Mouse (Mus musculus) limb, embryonic 13.5 days (tissue): Measurements from ENCODE around the gene Kcnip2. TPM values are rescaled to one million over a fixed set of nuclear protein-coding genes. Genes with fewer than 3 reads are reported as not detected.

Experiments used
- ATAC-seq: fragments of 200-750 bp; cut with Nextera tagmentation; 2 replicates; pipeline ENCODE4 v1.8.0; 2017; ENCODE audit warnings: low read depth, moderate number of reproducible peaks, moderate TSS enrichment; ENCODE audit not compliant: low FRiP score
- H3K27ac ChIP-seq: fragments of 300-500 bp; sonication (generic); 2 replicates; pipeline ENCODE4 v1.5.1; 2015; ENCODE audit warnings: inconsistent platforms, mild to moderate bottlenecking, moderate library complexity
- H3K27me3 ChIP-seq: fragments of 300-500 bp; sonication (generic); 2 replicates; pipeline ENCODE4 v1.6.1; 2015; ENCODE audit warnings: mild to moderate bottlenecking, inconsistent platforms
- H3K36me3 ChIP-seq: fragments of 300-500 bp; sonication (generic); 2 replicates; pipeline ENCODE4 v1.6.1; 2015; ENCODE audit warnings: inconsistent platforms, mild to moderate bottlenecking, moderate library complexity
- H3K4me1 ChIP-seq: fragments of 300-500 bp; sonication (generic); 2 replicates; pipeline ENCODE4 v1.6.1; 2015; ENCODE audit warnings: inconsistent platforms
- H3K4me2 ChIP-seq: fragments of 300-500 bp; sonication (generic); replicated peaks from 2 replicates; pipeline ENCODE4 v1.6.1; 2015; ENCODE audit warnings: inconsistent platforms, mild to moderate bottlenecking, moderate library complexity
- H3K4me3 ChIP-seq: fragments of 300-500 bp; sonication (generic); 2 replicates; pipeline ENCODE4 v1.5.1; 2015; ENCODE audit warnings: moderate library complexity, mild to moderate bottlenecking, inconsistent platforms
- H3K9ac ChIP-seq: fragments of 300-500 bp; sonication (generic); 2 replicates; pipeline ENCODE4 v1.6.1; 2015; ENCODE audit warnings: mild to moderate bottlenecking, inconsistent platforms
- H3K9me3 ChIP-seq: fragments of 300-500 bp; sonication (generic); 2 replicates; pipeline ENCODE4 v1.6.1; 2016; ENCODE audit warnings: inconsistent platforms
- WGBS: fragments of 180-500 bp; shearing (Covaris S2); methylation state at CpG from one replicate; pipeline ENCODE4 v1.1.7; 2015; 5-methylcytosine and 5-hydroxymethylcytosine counted together
- polyA plus RNA-seq: library from polyadenylated mRNA; unstranded; fragments of >200 nt; fragmentation: Nextera tagmentation; extraction: Ambion mirVana; gene quantifications from 2 replicates; pipeline ENCODE4 v1.2.1, GENCODE M21; 2015

The Kcnip2 gene
- polyA plus RNA-seq, 1 experiment from 2014 or later, result 0.55 TPM

- Histone ChIP-seq H3K9me3 (peaks cover 5% of the 10 kb centered on the region; the same call in 1 of the 2 replicates), H3K4me3 (no peak overlapping the region), H3K9ac (no peak overlapping the region), H3K4me1 (no peaks in the 10 kb centered on the region), H3K36me3 (peaks cover 8% of the 10 kb centered on the region), H3K27me3 (no peaks in the 10 kb centered on the region), H3K4me2 (no peak overlapping the region), H3K27ac (no peak overlapping the region)
- 92% methylated on average over 3 of the region's 3 CpGs for WGBS
- no peak for ATAC-seq
These were observed 11.9 kb upstream of the Kcnip2 start for GRCm38 (mm10) chr19:45827736-45828135.

GRCm38 (mm10) chr19:45827125-45827524 is 11.3 kb upstream of the Kcnip2 start:
- no peak overlapping the region for H3K4me3 ChIP-seq
- peaks cover 2% of the 10 kb centered on the region; the same call in 1 of the 2 replicates for H3K4me1 ChIP-seq
- H3K36me3 ChIP-seq, result peaks cover 8% of the 10 kb centered on the region
- peaks cover 5% of the 10 kb centered on the region; the same call in 1 of the 2 replicates for H3K9me3 ChIP-seq
- no peak overlapping the region for H3K4me2 ChIP-seq
- ATAC-seq, result no peak
- no peak overlapping the region for H3K27ac ChIP-seq
- H3K9ac ChIP-seq, result no peak overlapping the region
- no peaks in the 10 kb centered on the region for H3K27me3 ChIP-seq
- WGBS, result 82% methylated on average over 5 of the region's 5 CpGs

- H3K36me3 ChIP-seq, result peaks cover 8% of the 10 kb centered on the region
- H3K9ac ChIP-seq, result no peak overlapping the region
- no peak overlapping the region for H3K4me2 ChIP-seq
- H3K4me3 ChIP-seq, result no peak overlapping the region
- H3K27ac ChIP-seq, result no peak overlapping the region
- WGBS, result 78% methylated on average over 3 of the region's 3 CpGs
- peaks cover 7% of the 10 kb centered on the region; the same call in 1 of the 2 replicates for H3K4me1 ChIP-seq
- no peak for ATAC-seq
- no peaks in the 10 kb centered on the region for H3K27me3 ChIP-seq
- H3K9me3 ChIP-seq, result peaks cover 5% of the 10 kb centered on the region; the same call in 1 of the 2 replicates
These were observed 10.3 kb upstream of the Kcnip2 start for GRCm38 (mm10) chr19:45826146-45826545.

- Histone ChIP-seq H3K27ac (no peak overlapping the region), H3K27me3 (peaks cover 7% of the 10 kb centered on the region), H3K4me1 (peaks cover 11% of the 10 kb centered on the region), H3K36me3 (peaks cover 20% of the 10 kb centered on the region), H3K9ac (no peak overlapping the region), H3K4me3 (no peak overlapping the region), H3K4me2 (no peak overlapping the region), H3K9me3 (no peaks in the 10 kb centered on the region)
- 65% methylated on average over 5 of the region's 5 CpGs for WGBS
- no peak for ATAC-seq
These were observed 6.0 kb upstream of the Kcnip2 start for GRCm38 (mm10) chr19:45821832-45822231.

GRCm38 (mm10) chr19:45817816-45818490 is 2.1 kb upstream of the Kcnip2 start:
- H3K9me3 ChIP-seq, result no peaks in the 10 kb centered on the region
- no peak for ATAC-seq
- H3K27me3 ChIP-seq, result peaks cover 35% of the 10 kb centered on the region
- H3K4me2 ChIP-seq, result no peak overlapping the region
- H3K4me3 ChIP-seq, result no peak overlapping the region
- WGBS, result 60% methylated on average over 11 of the region's 11 CpGs
- H3K27ac ChIP-seq, result no peak overlapping the region
- H3K36me3 ChIP-seq, result peaks cover 20% of the 10 kb centered on the region
- 0 out of 2 replicates have a peak overlapping the region, but pooled peaks have one; percentile 39 for H3K9ac ChIP-seq
- peaks cover 35% of the 10 kb centered on the region for H3K4me1 ChIP-seq

GRCm38 (mm10) chr19:45816727-45817126 is 866 bp upstream of the Kcnip2 start:
- H3K9me3 ChIP-seq, result no peaks in the 10 kb centered on the region
- no peak for ATAC-seq
- H3K27me3 ChIP-seq, result peaks cover 46% of the 10 kb centered on the region
- 17% methylated on average over 8 of the region's 8 CpGs for WGBS
- H3K4me2 ChIP-seq, result peak overlapping the region; percentile 81
- H3K27ac ChIP-seq, result no peak overlapping the region
- H3K4me1 ChIP-seq, result peaks cover 40% of the 10 kb centered on the region
- H3K9ac ChIP-seq, result no peak overlapping the region
- peaks cover 20% of the 10 kb centered on the region for H3K36me3 ChIP-seq
- H3K4me3 ChIP-seq, result no peak overlapping the region

- H3K27me3 ChIP-seq, result peaks cover 54% of the 10 kb centered on the region
These were observed 691 bp downstream of the Kcnip2 start for GRCm38 (mm10) chr19:45815170-45815569.

GRCm38 (mm10) chr19:45813801-45814200 is 2.1 kb downstream of the Kcnip2 start:
- no peaks in the 10 kb centered on the region for H3K9me3 ChIP-seq
- peaks cover 54% of the 10 kb centered on the region for H3K27me3 ChIP-seq
- no peak overlapping the region for H3K27ac ChIP-seq
- no peak overlapping the region for H3K4me2 ChIP-seq
- peaks cover 41% of the 10 kb centered on the region for H3K4me1 ChIP-seq
- 14% methylated on average over 12 of the region's 12 CpGs for WGBS
- peaks cover 8% of the 10 kb centered on the region for H3K36me3 ChIP-seq
- peak; percentile 49; the same call in 1 of the 2 replicates for ATAC-seq
- H3K9ac ChIP-seq, result no peak overlapping the region
- H3K4me3 ChIP-seq, result no peak overlapping the region

More at GRCm38 (mm10) chr19:45815170-45815569, 691 bp downstream of the Kcnip2 start:
- Histone ChIP-seq H3K4me3 (no peak overlapping the region), H3K9ac (no peak overlapping the region), H3K9me3 (no peaks in the 10 kb centered on the region), H3K36me3 (peaks cover 20% of the 10 kb centered on the region), H3K4me2 (peak overlapping the region; percentile 81), H3K27ac (no peak overlapping the region), H3K4me1 (peaks cover 41% of the 10 kb centered on the region)
- no peak for ATAC-seq
- WGBS, result 31% methylated on average over 10 of the region's 10 CpGs

GRCm38 (mm10) chr19:45813263-45813662 is 2.6 kb downstream of the Kcnip2 start:
- no peak overlapping the region for H3K9ac ChIP-seq
- ATAC-seq, result no peak
- H3K27me3 ChIP-seq, result peaks cover 54% of the 10 kb centered on the region
- H3K4me2 ChIP-seq, result no peak overlapping the region
- peaks cover 3% of the 10 kb centered on the region; the same call in 1 of the 2 replicates for H3K36me3 ChIP-seq
- peaks cover 41% of the 10 kb centered on the region for H3K4me1 ChIP-seq
- no peak overlapping the region for H3K27ac ChIP-seq
- H3K9me3 ChIP-seq, result no peaks in the 10 kb centered on the region
- 11% methylated on average over 11 of the region's 11 CpGs for WGBS
- H3K4me3 ChIP-seq, result no peak overlapping the region

- peak overlapping the region; percentile 48 for H3K4me2 ChIP-seq
- 17% methylated on average over 8 of the region's 8 CpGs for WGBS
- H3K9me3 ChIP-seq, result no peaks in the 10 kb centered on the region
- H3K27ac ChIP-seq, result no peak overlapping the region
- H3K4me1 ChIP-seq, result peaks cover 39% of the 10 kb centered on the region
- no peak for ATAC-seq
- H3K4me3 ChIP-seq, result no peak overlapping the region
- H3K36me3 ChIP-seq, result no peaks in the 10 kb centered on the region
- H3K9ac ChIP-seq, result no peak overlapping the region
- peaks cover 54% of the 10 kb centered on the region for H3K27me3 ChIP-seq
These were observed 3.1 kb downstream of the Kcnip2 start for GRCm38 (mm10) chr19:45812673-45813252.

GRCm38 (mm10) chr19:45812115-45812514 is 3.7 kb downstream of the Kcnip2 start:
- under 1% methylated on average over 16 of the region's 16 CpGs for WGBS
- Histone ChIP-seq H3K4me2 (peak overlapping the region; percentile 48), H3K36me3 (no peaks in the 10 kb centered on the region), H3K27me3 (peaks cover 49% of the 10 kb centered on the region), H3K4me3 (0 out of 2 replicates have a peak overlapping the region, but pooled peaks have one; percentile 5), H3K27ac (no peak overlapping the region), H3K9ac (no peak overlapping the region), H3K9me3 (no peaks in the 10 kb centered on the region), H3K4me1 (peaks cover 37% of the 10 kb centered on the region)
- no peak for ATAC-seq

GRCm38 (mm10) chr19:45811028-45811674 is 4.7 kb downstream of the Kcnip2 start:
- Histone ChIP-seq H3K4me2 (no peak overlapping the region), H3K36me3 (no peaks in the 10 kb centered on the region), H3K9ac (no peak overlapping the region), H3K4me3 (no peak overlapping the region), H3K27me3 (peaks cover 40% of the 10 kb centered on the region), H3K9me3 (no peaks in the 10 kb centered on the region), H3K4me1 (peaks cover 29% of the 10 kb centered on the region), H3K27ac (no peak overlapping the region)
- WGBS, result 45% methylated on average over 12 of the region's 12 CpGs
- no peak for ATAC-seq
